Mouse (Mus musculus) spleen, adult 2 months (tissue): ENCODE data around the gene Slc13a4.

ENCODE experiments used
- CTCF ChIP-seq: fragments of 200-500 bp; IDR thresholded peaks from 2 replicates; pipeline ENCODE4 v1.5.1; 2011; ENCODE audit warnings: mild to moderate bottlenecking, inconsistent platforms; ENCODE audit not compliant: insufficient read depth, insufficient read length, insufficient replicate concordance; ENCODE audit errors: extremely low read depth
- POLR2A ChIP-seq: fragments of 200-500 bp; IDR thresholded peaks from 2 replicates; pipeline ENCODE4 v1.6.1; 2011; ENCODE audit warnings: low read depth, low read length, inconsistent platforms

DNA sequence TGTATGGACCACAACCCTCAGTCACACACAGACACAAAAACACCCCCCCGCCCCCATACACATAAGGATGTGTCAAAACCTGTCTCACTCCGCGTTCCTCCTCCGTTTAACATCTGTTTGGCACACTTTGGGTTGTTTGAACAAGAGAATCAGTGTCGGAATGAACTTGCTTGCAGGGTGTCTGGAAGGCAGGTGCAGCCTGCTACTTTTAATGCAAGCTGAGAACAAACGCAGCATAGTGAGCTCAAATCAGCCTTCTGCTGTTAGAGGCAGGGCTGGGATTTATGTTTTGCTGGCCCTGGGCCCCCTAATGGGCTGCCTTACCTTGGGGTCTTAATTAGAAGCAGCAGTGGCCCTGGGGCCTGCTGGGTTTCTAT, 46.7 kb upstream of the Slc13a4 start:
- TF ChIP-seq POLR2A (no peak), CTCF (no peak)
